Mouse (Mus musculus) frontal cortex, postnatal 25 days (tissue): ENCODE measurements around the gene Cit.

Source experiments
- DNase-seq, 2 experiments: peaks; one replicate each; pipeline ENCODE4 v3.0.0; 2022; ENCODE audit warnings: low spot score in 2 of 2

Gene Cit

DNA sequence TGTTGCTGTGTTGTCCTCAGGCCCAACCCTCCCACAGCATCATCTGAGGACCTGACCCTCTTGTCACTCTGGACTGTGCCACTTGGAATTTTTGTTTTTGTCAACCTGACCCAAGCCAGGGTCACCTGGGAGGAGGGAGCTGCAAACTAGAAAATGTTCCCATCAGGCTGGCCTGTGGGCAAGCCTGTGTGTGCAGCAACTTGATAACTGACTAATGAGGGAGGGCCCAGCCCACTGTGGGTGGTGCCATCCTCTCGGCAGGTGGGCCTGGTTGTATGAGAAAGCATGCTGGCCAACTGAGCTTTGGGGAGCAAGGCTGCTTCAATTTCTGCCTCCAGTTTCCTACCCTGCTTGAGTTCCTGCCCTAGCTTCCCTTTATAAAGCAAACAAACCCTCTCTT is 113.3 kb downstream of the Cit start:
- DNase-seq = no peak

DNA sequence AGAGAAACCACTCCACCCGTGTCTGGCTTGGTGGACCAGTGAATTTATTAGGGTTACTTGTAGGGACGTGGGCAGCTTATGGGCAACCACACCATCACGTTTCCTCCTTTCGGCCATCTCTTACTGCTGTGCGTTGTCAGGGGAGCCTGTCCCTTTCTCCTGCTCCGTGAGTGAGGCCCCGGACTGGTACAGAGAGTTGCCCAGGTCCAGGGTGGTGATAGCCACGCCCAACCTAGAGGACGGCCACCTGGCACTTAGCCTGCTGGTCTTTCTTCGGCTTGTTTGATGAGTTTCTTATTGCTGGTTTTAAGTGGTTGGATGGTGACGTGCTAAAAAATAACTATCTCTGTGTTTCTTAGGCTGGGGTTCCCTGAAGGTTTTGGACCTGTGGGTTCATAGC is 113.7 kb downstream of the Cit start:
- no peak for DNase-seq

DNA sequence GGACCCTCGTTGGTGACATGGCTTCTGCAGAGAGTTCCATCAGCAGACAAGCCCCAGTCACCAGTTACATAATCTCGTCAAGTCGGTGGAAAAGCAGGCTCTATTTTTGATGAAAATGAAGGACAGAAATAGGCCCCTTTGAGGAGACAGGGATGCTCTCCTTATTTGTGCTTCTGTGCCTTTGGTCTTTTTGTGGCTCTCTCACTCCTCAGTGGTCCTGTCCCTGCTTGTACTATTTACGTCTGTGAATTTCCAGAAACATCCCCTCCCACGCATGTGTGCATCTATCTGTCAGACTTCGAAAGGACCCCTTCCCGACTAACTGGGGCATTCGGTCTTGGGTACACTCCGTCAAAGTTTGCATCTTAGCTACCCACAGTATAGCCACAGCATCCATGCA is 116.7 kb downstream of the Cit start:
- no peak for DNase-seq

DNA sequence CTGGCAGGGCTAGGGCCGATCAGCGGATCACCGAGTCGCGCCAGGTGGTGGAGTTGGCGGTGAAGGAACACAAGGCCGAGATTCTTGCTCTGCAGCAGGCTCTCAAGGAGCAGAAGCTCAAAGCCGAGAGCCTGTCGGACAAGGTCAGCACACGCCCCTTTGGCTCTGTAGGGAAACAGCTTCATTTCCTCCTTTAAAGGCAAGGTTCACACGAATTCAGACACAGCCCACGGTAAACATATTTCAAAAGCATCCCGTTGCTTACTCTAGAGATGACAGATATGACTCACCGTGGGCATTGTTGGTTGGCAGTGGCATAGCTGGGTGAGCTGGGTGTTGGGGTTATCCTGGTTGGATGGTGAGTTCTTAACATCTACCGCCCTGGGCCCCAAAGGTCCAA is 126.2 kb downstream of the Cit start:
- no peak for DNase-seq

DNA sequence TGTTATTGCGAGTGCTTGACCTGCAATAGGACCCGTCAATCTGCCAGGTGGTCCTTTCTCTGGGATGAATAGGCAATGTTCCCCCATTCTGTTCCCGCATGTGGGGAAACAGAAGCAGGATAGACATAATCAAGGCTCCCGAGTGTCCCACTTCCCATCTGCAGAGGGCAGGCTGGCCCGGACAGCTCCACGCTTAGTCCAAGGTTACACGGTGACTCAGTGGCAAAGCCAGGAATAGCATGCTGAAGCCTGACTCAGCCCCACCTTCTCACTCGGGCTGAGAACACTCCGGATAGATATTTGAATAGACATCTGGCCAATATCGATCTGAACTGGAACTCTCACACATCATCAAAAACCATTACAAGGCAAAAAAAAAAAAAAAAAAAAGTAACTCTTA is 130.6 kb downstream of the Cit start:
- DNase-seq = no peak

- no peak for DNase-seq
These were observed 131.4 kb downstream of the Cit start for GRCm38 (mm10) chr5:115976446-115976845.

DNA sequence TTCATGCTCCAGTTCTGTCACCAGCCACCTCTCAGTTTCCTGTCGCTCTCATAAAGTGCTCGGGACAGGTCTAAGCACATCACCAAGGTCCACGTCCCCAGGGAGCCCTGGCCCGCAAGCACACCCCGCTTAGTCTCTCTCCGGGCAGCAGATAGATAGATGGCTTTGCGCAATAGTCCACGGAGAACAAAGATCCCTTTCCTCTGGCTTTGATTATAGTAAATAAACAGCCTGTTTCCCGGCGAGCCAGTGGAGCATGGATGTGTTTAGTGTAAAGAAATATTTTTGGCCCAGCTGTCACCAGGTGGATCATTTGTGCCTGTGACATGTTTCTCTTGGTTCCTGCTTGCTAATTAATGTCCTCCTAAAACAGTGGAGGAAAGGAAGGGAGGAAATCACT is 132.2 kb downstream of the Cit start:
- no peak for DNase-seq

DNA sequence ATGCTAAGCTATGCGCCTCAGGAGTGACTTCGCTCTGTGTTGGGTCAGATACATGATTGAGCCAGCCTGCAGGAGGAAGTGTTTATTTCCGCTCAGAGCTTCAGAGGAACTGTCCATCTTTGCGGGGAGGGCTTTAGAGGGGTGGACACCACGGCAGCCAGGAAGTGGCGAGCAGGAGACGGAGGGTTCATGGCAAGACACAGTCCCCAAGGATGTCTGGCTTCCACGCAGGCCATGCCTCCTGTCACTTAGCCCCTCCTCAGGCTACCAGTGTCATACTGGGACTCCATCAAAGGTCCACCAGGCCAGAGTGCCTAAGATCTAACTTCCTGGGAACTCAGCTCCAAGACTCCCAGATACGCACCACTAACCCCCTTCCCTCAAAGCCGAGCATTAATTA is 132.7 kb downstream of the Cit start:
- DNase-seq = no peak

- no peak for DNase-seq
These were observed 133.2 kb downstream of the Cit start for GRCm38 (mm10) chr5:115978255-115978654.

DNA sequence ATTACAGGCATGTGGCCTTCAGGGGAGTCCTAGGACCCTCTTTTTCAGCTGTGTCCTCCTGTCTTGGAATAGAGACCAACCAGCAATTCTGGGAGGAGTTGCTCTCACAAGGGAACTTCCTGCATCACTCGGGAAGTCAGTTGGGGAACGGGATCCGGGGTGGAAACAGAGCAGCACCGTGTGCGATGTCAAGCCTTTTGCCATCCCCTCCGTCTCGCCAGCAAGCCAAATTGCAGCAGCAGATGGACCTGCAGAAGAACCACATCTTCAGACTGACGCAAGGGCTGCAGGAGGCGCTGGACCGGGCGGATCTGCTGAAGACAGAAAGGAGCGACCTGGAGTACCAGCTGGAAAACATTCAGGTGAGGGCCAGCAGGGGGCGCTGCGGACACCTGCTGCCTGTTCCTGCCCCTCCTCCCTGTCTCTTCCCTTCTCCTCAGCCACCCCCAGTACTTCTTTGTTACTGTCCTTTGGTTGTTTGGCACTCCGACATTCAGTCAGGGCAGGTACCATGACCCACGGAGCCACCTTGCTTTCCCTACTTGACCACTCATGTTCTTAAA is 134.1 kb downstream of the Cit start:
- no peak for DNase-seq

DNA sequence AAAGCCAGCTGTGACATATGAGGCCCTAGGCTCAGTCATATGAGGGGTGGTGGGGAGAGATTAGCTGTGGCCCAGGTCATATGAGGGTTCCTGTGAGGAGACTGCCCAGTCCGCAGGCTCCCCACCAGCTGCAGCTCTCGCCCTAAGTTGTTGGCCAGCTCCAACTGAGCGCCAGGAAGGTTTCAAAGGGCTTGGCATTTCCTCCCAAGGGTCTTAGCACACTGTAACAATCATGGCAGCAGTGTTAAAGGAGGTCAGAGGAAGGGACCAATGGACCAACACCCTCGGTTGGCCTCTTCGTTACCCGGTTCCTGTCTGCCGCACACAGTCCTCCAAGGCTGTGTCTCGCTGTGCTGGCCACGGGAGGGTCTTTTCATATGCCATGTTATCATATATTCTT is 135.5 kb downstream of the Cit start:
- DNase-seq = no peak

GRCm38 (mm10) chr5:115982671-115983373 is 137.7 kb downstream of the Cit start:
- no peak for DNase-seq

DNA sequence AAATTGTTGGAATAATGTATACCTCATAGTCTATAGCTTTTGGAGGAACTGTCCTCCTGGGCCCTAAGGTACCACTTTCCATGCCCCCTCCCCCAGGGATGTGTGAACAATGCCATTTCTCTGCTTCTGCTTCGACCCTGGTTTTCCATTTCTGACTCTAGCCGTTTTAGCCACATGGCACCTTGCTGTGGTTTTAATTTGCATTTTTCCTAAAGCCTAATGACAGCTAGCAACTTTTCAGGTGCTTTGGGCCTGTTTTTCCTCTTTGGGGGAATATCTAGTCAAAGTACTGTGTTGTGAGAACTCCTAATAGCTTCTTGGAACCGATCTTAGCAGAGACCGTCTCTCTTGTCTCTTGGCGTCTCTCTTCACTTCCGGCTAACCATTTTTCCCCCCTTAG is 139.3 kb downstream of the Cit start:
- no peak for DNase-seq

GRCm38 (mm10) chr5:115985101-115985500 is 140.0 kb downstream of the Cit start:
- no peak for DNase-seq

- no peak for DNase-seq
These were observed 142.2 kb downstream of the Cit start for GRCm38 (mm10) chr5:115987284-115987683.

GRCm38 (mm10) chr5:115991717-115992116 is 146.6 kb downstream of the Cit start:
- no peak for DNase-seq

- no peak for DNase-seq
These were observed 149.0 kb downstream of the Cit start for GRCm38 (mm10) chr5:115994101-115994500.

GRCm38 (mm10) chr5:115997376-115997775 is 152.3 kb downstream of the Cit start:
- no peak for DNase-seq

DNA sequence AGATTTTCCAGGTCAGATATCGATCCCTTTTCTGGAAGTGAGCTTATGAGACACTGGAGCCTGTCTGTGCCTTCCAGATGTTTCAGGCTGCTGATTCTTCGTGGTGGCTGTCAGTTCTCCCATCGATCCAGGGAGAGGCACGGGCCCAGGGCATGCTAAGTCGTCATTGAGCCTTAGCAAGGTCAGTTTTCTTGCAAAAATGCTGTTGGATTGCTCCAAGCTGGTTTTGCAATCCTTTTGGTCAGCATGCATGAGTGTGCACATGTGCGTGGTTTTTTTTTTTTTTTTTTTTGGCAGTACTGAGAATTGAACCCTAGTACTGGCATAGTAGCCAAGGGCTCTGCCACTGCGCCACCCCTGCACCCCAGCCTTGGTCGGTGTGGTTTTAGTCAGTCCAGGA is 158.1 kb downstream of the Cit start:
- no peak for DNase-seq

DNA sequence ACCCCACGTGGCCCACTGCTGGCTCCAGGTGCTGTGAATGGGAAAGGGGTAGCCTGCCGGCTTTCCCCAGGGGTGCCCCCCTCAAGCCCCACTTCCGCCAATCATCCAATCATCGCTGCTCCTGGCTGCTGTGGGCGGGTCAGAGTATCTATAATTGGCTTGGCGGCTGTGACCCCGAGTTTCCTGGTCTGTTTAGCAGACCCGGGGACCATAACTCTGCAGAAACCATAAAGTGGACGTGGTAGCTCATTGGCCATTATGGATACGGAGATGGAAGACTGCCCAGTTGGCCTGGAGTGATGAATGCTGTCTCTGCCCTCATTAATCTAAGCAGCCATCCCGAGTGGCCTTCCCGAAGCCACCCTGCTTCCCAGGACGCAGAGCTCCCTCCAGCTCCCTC is 158.7 kb downstream of the Cit start:
- DNase-seq = no peak

- no peak for DNase-seq
These were observed 159.2 kb downstream of the Cit start for GRCm38 (mm10) chr5:116004271-116004670.

DNA sequence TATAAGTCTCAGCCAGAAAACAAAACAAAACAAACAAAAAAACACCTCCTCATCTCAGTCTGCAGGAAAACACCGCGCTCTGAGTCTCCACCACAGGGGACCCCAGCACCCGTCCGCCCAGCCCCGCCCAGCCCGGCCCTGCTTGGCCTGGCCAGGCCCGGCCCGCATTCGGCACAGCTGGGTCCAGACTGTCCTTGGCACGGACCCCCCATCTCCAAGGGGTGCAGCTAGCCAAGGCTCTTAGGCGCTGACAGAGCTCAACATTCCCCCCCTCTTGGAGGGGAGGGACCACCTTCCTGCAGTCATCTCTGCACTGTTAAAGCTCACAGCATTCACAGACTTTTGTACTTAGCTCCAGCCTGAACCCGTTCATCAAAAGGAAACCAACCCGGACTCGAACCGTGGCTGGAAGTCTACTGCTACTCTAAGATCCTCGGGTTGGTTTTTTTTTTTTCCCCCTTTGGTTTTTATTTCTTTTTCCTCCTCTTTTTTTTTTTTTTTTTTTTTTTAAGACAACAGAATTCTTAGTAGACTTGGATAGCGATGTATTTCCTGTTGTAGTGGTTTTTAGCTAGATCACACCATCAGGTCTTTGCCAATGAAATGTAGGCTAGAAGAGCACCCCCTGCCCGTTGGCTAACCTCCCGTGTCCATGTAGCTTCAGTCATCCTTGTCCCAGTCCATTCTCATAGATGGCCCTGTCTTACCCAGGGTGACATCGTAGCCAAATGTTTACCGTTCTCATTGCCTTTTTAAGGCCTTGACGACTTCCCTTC is 161.4 kb downstream of the Cit start:
- DNase-seq = no peak

DNA sequence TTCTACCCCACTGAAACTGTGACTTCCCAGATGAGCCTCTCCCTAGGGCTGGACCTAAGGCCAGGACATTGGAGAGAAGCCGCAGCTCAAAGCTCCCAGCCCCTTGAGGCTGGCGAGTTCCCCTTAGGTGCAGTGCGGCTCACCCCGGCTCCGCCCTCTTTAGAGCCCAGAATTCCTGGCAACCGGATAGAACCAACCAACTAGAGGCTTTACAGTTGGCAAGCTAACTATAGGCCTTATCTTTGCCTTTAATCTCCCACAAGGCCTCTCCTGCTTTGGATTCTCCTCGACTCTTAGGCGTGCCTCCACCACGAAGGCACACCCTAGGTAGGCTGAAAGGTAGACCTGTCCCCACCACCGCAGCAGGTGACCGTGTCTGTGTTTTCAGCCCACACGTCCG is 162.6 kb downstream of the Cit start:
- no peak for DNase-seq
